ENCODE assay signal across 25 mouse cellular contexts in genomic region chr7:118633951-118634350, GRCm38 (mm10). TPM values are rescaled to one million over a fixed set of nuclear protein-coding genes. Genes with fewer than 3 reads are reported as not detected.
DNase-seq lines count a peak whose midpoint lies in the region; ATAC-seq and TF ChIP-seq lines count a peak whose summit lies in the region.
"Had no signal": no experiment of that assay in that cellular context is flagged by ENCODE, and none has a peak within 500 bp of the region (broad histone marks: within the 10 kb centered on the region; RNA-seq: fewer than 3 reads in every experiment).

No protein-coding gene starts in this region.

- no peak for DNase-seq in testis, postnatal 10 days (ENCODE audit: low spot score)
- DNase-seq in layer of hippocampus, adult 8-10 months (ENCODE audit: low spot score in 2 of 2): peak; percentile 11 to 26
- DNase-seq in layer of hippocampus, postnatal 10 days (ENCODE audit: low spot score in 2 of 2): peak; percentile 7 to 20
- no peak for DNase-seq in kidney, adult 9 months
- no peak for DNase-seq in thymus, postnatal 10 days (ENCODE audit: low spot score in 2 of 2)
- DNase-seq: adrenal gland, postnatal 10 days; adrenal gland, postnatal 36 days; B cell, adult 2 months; cerebellum, adult 18-20 months; cerebellum, adult 9-10 months; cerebellum, postnatal 14 days; gastrocnemius, adult 2 months; gastrocnemius, postnatal 25 days had no signal

- H3K9me3 ChIP-seq in kidney, embryonic 15.5 days (replicated peaks): no peaks in the 10 kb centered on the region
- H3K9me3 ChIP-seq: forebrain, embryonic 10.5 days; forebrain, embryonic 13.5 days; G1E; hindbrain, embryonic 12.5 days had no signal

- H3K4me1 ChIP-seq in testis, adult 2 months (ENCODE audit: control insufficient read depth, insufficient read depth, low read length): no peaks in the 10 kb centered on the region
- no peaks in the 10 kb centered on the region for H3K4me1 ChIP-seq in kidney, embryonic 15.5 days
- H3K4me1 ChIP-seq: forebrain, embryonic 10.5 days; forebrain, embryonic 13.5 days; hindbrain, embryonic 12.5 days had no signal

- H3K27ac ChIP-seq in testis, adult 2 months (ENCODE audit: control insufficient read depth, insufficient read depth, low read depth, low read length): no peak overlapping the region
- H3K27ac ChIP-seq in kidney, embryonic 15.5 days: no peak overlapping the region
- H3K27ac ChIP-seq: forebrain, embryonic 10.5 days; forebrain, embryonic 13.5 days; gastrocnemius, adult 2 months; hindbrain, embryonic 12.5 days; hindbrain, postnatal 0 days had no signal

- peak overlapping the region; percentile 76 for H3K4me3 ChIP-seq in testis, adult 2 months (ENCODE audit: control insufficient read depth, low read depth, low read length)
- no peak overlapping the region for H3K4me3 ChIP-seq in kidney, embryonic 15.5 days (replicated peaks)
- H3K4me3 ChIP-seq: forebrain, embryonic 10.5 days; forebrain, embryonic 13.5 days; gastrocnemius, adult 2 months; hindbrain, embryonic 12.5 days had no signal

- H3K27me3 ChIP-seq in testis, adult 2 months (ENCODE audit: control insufficient read depth, insufficient read depth, low read length): no peaks in the 10 kb centered on the region
- H3K27me3 ChIP-seq in kidney, embryonic 15.5 days: no peaks in the 10 kb centered on the region
- H3K27me3 ChIP-seq: CH12.LX; forebrain, embryonic 13.5 days; hindbrain, embryonic 12.5 days; Patski had no signal

- no peak for TF ChIP-seq CTCF in testis, adult 2 months (IDR thresholded peaks at IDR 0.05; ENCODE audit: control insufficient read depth, insufficient read depth, insufficient replicate concordance, low read depth, low read length)

- WGBS in kidney, embryonic 15.5 days: 87% methylated on average over 7 of the region's 7 CpGs

- no peak overlapping the region for H3K4me2 ChIP-seq in kidney, embryonic 15.5 days
- H3K4me2 ChIP-seq: forebrain, embryonic 13.5 days; heart, embryonic 11.5 days; hindbrain, embryonic 12.5 days had no signal

- ATAC-seq in kidney, embryonic 15.5 days (replicated peaks; ENCODE audit: low FRiP score): no peak
- ATAC-seq: forebrain, embryonic 13.5 days; forebrain, embryonic 16.5 days; hindbrain, postnatal 0 days; Patski had no signal

- no peaks in the 10 kb centered on the region for H3K36me3 ChIP-seq in testis, adult 2 months (ENCODE audit: control insufficient read depth, insufficient read depth, low read length)
- no peaks in the 10 kb centered on the region for H3K36me3 ChIP-seq in kidney, embryonic 15.5 days
- H3K36me3 ChIP-seq: forebrain, embryonic 10.5 days; G1E; hindbrain, embryonic 12.5 days had no signal

- TF ChIP-seq POLR2A in testis, adult 2 months (IDR thresholded peaks at IDR 0.05; ENCODE audit: control insufficient read depth, low read depth, low read length): no peak

- no peak overlapping the region for H3K9ac ChIP-seq in kidney, embryonic 15.5 days
- H3K9ac ChIP-seq: forebrain, embryonic 13.5 days; hindbrain, embryonic 12.5 days had no signal

RNA-seq across cellular contexts. Expression of gene Tmc5, which starts 36.9 kb away (rescaled TPM):
- 72.4 and 74.2 TPM in 2 replicates for polyA plus RNA-seq in testis, adult 2 months (2012; rRNA removed)
- total RNA-seq in layer of hippocampus, adult 8-10 months (2022): under 1 TPM; 0.25 to 0.94 (median 0.49) TPM
- under 1 TPM; 0.29 to 0.32 TPM for total RNA-seq in layer of hippocampus, postnatal 10 days (2021)
- polyA plus RNA-seq in kidney, embryonic 15.5 days (2015; fragmentation: Nextera tagmentation; extraction: Ambion mirVana): 0.13 and 0.37 TPM in 2 replicates
- total RNA-seq: adrenal gland, postnatal 36 days; CH12.LX; gastrocnemius, adult 2 months; hematopoietic stem cell, adult 5-6 weeks had no signal
- polyA plus RNA-seq: G1E, Patski had no signal

RNA-seq across cellular contexts. Expression of gene Tmc7, which starts 49.4 kb away (rescaled TPM):
- polyA plus RNA-seq in testis, adult 2 months (2012; rRNA removed): 90.3 and 97.3 TPM in 2 replicates
- total RNA-seq in layer of hippocampus, adult 8-10 months (2022): 10 to 100 TPM; 15.9 to 18.6 (median 18.0) TPM
- 10 to 100 TPM; 18.6 to 19.4 TPM for total RNA-seq in layer of hippocampus, postnatal 10 days (2021)
- polyA plus RNA-seq in kidney, embryonic 15.5 days (2015; fragmentation: Nextera tagmentation; extraction: Ambion mirVana): 1.9 and 2.3 TPM in 2 replicates
- total RNA-seq: G1E; hematopoietic stem cell, adult 5-6 weeks had no signal
- polyA plus RNA-seq: G1E had no signal

Comparison
In these comparisons a context has a peak if more than half of its experiments do, and no peak if none do; other contexts are left out.
1. DNase-seq: peak in layer of hippocampus, adult 8-10 months (2 of 2) and layer of hippocampus, postnatal 10 days (2 of 2); none in testis, postnatal 10 days (single experiment), kidney, adult 9 months (single experiment) and thymus, postnatal 10 days (0 of 2).